In genomic region chr13:109761081-109761480, GRCm38 (mm10) we compare ENCODE assay signal across 17 mouse cellular contexts.
DNase-seq lines count a peak whose midpoint lies in the region; ATAC-seq lines count a peak whose summit lies in the region.
"Had no signal": no experiment of that assay in that cellular context is flagged by ENCODE, and none has a peak within 500 bp of the region (broad histone marks: within the 10 kb centered on the region; RNA-seq: fewer than 3 reads in every experiment).

No protein-coding gene starts in this region.

- WGBS in heart, embryonic 11.5 days (ENCODE audit: insufficient replicate concordance) = 54% methylated on average over 13 of the region's 13 CpGs
- 54% methylated on average over 13 of the region's 13 CpGs for WGBS in neural tube, embryonic 15.5 days

- no peaks in the 10 kb centered on the region for H3K36me3 ChIP-seq in heart, embryonic 11.5 days (ENCODE audit: control insufficient read depth, insufficient read depth, low read length)
- H3K36me3 ChIP-seq in neural tube, embryonic 15.5 days = no peaks in the 10 kb centered on the region
- H3K36me3 ChIP-seq: embryonic facial prominence, embryonic 13.5 days; limb, embryonic 13.5 days; midbrain, embryonic 12.5 days had no signal

- no peak for ATAC-seq in heart, embryonic 11.5 days (replicated peaks; ENCODE audit: insufficient number of reproducible peaks, low FRiP score, low TSS enrichment)
- ATAC-seq in neural tube, embryonic 15.5 days (ENCODE audit: low FRiP score) = no peak
- ATAC-seq: CD4-positive, CD25-positive, alpha-beta regulatory T cell, adult 4 months; hindbrain, postnatal 0 days had no signal

- H3K9me3 ChIP-seq in heart, embryonic 11.5 days (replicated peaks; ENCODE audit: control insufficient read depth, low read length) = no peaks in the 10 kb centered on the region
- H3K9me3 ChIP-seq in neural tube, embryonic 15.5 days (replicated peaks) = no peaks in the 10 kb centered on the region
- H3K9me3 ChIP-seq: embryonic facial prominence, embryonic 13.5 days; limb, embryonic 13.5 days; midbrain, embryonic 12.5 days had no signal

- H3K27me3 ChIP-seq in heart, embryonic 11.5 days (ENCODE audit: control insufficient read depth, insufficient read depth, low read length) = no peaks in the 10 kb centered on the region
- no peaks in the 10 kb centered on the region for H3K27me3 ChIP-seq in neural tube, embryonic 15.5 days (replicated peaks)
- H3K27me3 ChIP-seq: embryonic facial prominence, embryonic 13.5 days; limb, embryonic 13.5 days; midbrain, embryonic 12.5 days had no signal

- DNase-seq in heart, adult 11 months = no peak
- DNase-seq in R1 (ENCODE audit: low read depth, low spot score) = peak; percentile 20
- DNase-seq in adrenal gland, postnatal 14 days = peak; percentile 34
- peak; percentile 52 for DNase-seq in heart, postnatal 4 days
- DNase-seq in ovary, postnatal 10 days (ENCODE audit: low spot score) = no peak
- DNase-seq: cerebellum, adult 18-20 months; lung, postnatal 4 days; right cerebral cortex, postnatal 14 days; thymus, postnatal 36 days had no signal

- no peak overlapping the region for H3K4me3 ChIP-seq in heart, embryonic 11.5 days (ENCODE audit: low read depth, low read length)
- no peak overlapping the region for H3K4me3 ChIP-seq in neural tube, embryonic 15.5 days (replicated peaks)
- H3K4me3 ChIP-seq: embryonic facial prominence, embryonic 13.5 days; heart, adult 2 months; limb, embryonic 13.5 days; midbrain, embryonic 12.5 days had no signal

- H3K4me2 ChIP-seq in heart, embryonic 11.5 days = no peak overlapping the region
- H3K4me2 ChIP-seq in neural tube, embryonic 15.5 days = no peak overlapping the region
- H3K4me2 ChIP-seq: embryonic facial prominence, embryonic 13.5 days; limb, embryonic 13.5 days; midbrain, embryonic 12.5 days had no signal

- H3K9ac ChIP-seq in heart, embryonic 11.5 days (ENCODE audit: low read depth, low read length) = no peak overlapping the region
- no peak overlapping the region for H3K9ac ChIP-seq in neural tube, embryonic 15.5 days (replicated peaks)
- H3K9ac ChIP-seq: embryonic facial prominence, embryonic 13.5 days; limb, embryonic 13.5 days; midbrain, embryonic 12.5 days had no signal

- H3K4me1 ChIP-seq in heart, embryonic 11.5 days (ENCODE audit: control insufficient read depth, insufficient read depth, low read length) = peaks cover 7% of the 10 kb centered on the region; the same call in 1 of the 2 replicates
- H3K4me1 ChIP-seq in neural tube, embryonic 15.5 days = no peaks in the 10 kb centered on the region
- H3K4me1 ChIP-seq: embryonic facial prominence, embryonic 13.5 days; midbrain, embryonic 12.5 days had no signal

- H3K27ac ChIP-seq in heart, embryonic 11.5 days (ENCODE audit: low read depth, low read length) = peak overlapping the region; percentile 71; the same call in 1 of the 2 replicates
- no peak overlapping the region for H3K27ac ChIP-seq in neural tube, embryonic 15.5 days (replicated peaks)
- H3K27ac ChIP-seq: embryonic facial prominence, embryonic 13.5 days; heart, adult 2 months; hindbrain, postnatal 0 days; limb, embryonic 13.5 days; midbrain, embryonic 12.5 days had no signal

Comparison
In these comparisons a context has a peak if more than half of its experiments do, and no peak if none do; other contexts are left out.
1. DNase-seq: peak in R1 (single experiment), adrenal gland, postnatal 14 days (single experiment) and heart, postnatal 4 days (single experiment); none in heart, adult 11 months (single experiment) and ovary, postnatal 10 days (single experiment).